Mouse (Mus musculus): ENCODE measurements around the gene Gm12394. TPM values are rescaled to one million over a fixed set of nuclear protein-coding genes. Genes with fewer than 3 reads are reported as not detected.
A peak's percentile ranks its signal among the peaks of the same experiment; 100 is the strongest.
"Not testable (repeated sequence)": the region's sequence is repeated elsewhere in the genome, so short reads cannot be mapped to it uniquely, and the experiment has no call there.

The Gm12394 gene
- 0.07 and 0.12 TPM in 2 replicates for polyA plus RNA-seq (2015; fragmentation: Nextera tagmentation; extraction: Ambion mirVana)

GRCm38 (mm10) chr4:42856671-42857070 is at the start of gene Gm12394:
TSS of gene Gm12394 (minus strand) at chr4:42856771.
- not testable (repeated sequence) for H3K27me3 ChIP-seq (ENCODE audit: control insufficient read depth, insufficient read depth, low read length); H3K4me1 ChIP-seq (replicated peaks; ENCODE audit: control insufficient read depth, insufficient read depth); H3K27ac ChIP-seq (replicated peaks); H3K4me2 ChIP-seq (replicated peaks; ENCODE audit: low read depth); ATAC-seq (ENCODE audit: low FRiP score, low TSS enrichment); H3K9ac ChIP-seq (ENCODE audit: low read length); H3K36me3 ChIP-seq (ENCODE audit: control insufficient read depth, insufficient read depth, low read length); H3K4me3 ChIP-seq (ENCODE audit: low read depth, low read length); DNase-seq (ENCODE audit: low spot score); H3K9me3 ChIP-seq (ENCODE audit: control insufficient read depth, low read length)
- WGBS: 77% methylated on average over 1 of the region's 1 CpGs

GRCm38 (mm10) chr4:42904966-42905365 is 48.4 kb upstream of the Gm12394 start:
- ATAC-seq (ENCODE audit: low FRiP score, low TSS enrichment) (no peak), DNase-seq (ENCODE audit: low spot score) (no peak)
- H3K4me3 ChIP-seq (ENCODE audit: low read depth, low read length): no peak overlapping the region
- H3K4me1 ChIP-seq (replicated peaks; ENCODE audit: control insufficient read depth, insufficient read depth): no peaks in the 10 kb centered on the region
- H3K27ac ChIP-seq (replicated peaks): no peak overlapping the region
- H3K36me3 ChIP-seq (ENCODE audit: control insufficient read depth, insufficient read depth, low read length): no peaks in the 10 kb centered on the region
- no peaks in the 10 kb centered on the region for H3K27me3 ChIP-seq (ENCODE audit: control insufficient read depth, insufficient read depth, low read length)
- H3K9me3 ChIP-seq (ENCODE audit: control insufficient read depth, low read length): no peaks in the 10 kb centered on the region
- TF ChIP-seq EP300 (optimal IDR thresholded peaks at IDR 0.05) (no peak), CTCF (IDR thresholded peaks at IDR 0.05; ENCODE audit: low read depth) (no peak)
- no peak overlapping the region for H3K9ac ChIP-seq (ENCODE audit: low read length)
- WGBS: 69% methylated on average over 6 of the region's 6 CpGs
- H3K4me2 ChIP-seq (replicated peaks; ENCODE audit: low read depth): no peak overlapping the region

DNA sequence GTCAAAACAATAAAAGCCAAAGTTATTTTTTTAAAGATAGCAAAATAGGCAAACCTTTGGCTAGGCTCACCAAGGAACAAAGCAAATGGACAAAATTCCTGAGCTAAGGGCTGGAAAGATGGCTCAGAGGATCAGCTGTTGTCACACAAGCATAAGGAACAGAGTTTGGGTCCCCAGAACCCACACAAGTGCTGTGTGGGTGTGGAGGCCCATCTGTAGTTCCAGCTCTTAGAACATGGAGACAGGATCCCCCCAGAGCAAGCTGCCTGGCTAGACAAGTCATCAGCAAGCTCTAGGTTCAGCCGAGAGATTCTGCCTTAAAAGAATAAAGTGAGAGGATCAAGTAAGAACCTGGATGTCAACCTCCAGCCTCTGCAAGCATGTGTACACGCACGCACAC is 48.0 kb upstream of the Gm12394 start:
- Histone ChIP-seq H3K4me1 (replicated peaks; ENCODE audit: control insufficient read depth, insufficient read depth) (no peaks in the 10 kb centered on the region), H3K4me3 (ENCODE audit: low read depth, low read length) (no peak overlapping the region), H3K9me3 (ENCODE audit: control insufficient read depth, low read length) (no peaks in the 10 kb centered on the region), H3K27ac (replicated peaks) (no peak overlapping the region), H3K36me3 (ENCODE audit: control insufficient read depth, insufficient read depth, low read length) (no peaks in the 10 kb centered on the region), H3K4me2 (replicated peaks; ENCODE audit: low read depth) (no peak overlapping the region), H3K27me3 (ENCODE audit: control insufficient read depth, insufficient read depth, low read length) (no peaks in the 10 kb centered on the region), H3K9ac (ENCODE audit: low read length) (no peak overlapping the region)
- ATAC-seq (ENCODE audit: low FRiP score, low TSS enrichment) (no peak), DNase-seq (ENCODE audit: low spot score) (no peak)
- 87% methylated on average over 3 of the region's 3 CpGs for WGBS
- no peak for TF ChIP-seq CTCF (IDR thresholded peaks at IDR 0.05; ENCODE audit: low read depth)
- TF ChIP-seq EP300 (optimal IDR thresholded peaks at IDR 0.05): no peak

DNA sequence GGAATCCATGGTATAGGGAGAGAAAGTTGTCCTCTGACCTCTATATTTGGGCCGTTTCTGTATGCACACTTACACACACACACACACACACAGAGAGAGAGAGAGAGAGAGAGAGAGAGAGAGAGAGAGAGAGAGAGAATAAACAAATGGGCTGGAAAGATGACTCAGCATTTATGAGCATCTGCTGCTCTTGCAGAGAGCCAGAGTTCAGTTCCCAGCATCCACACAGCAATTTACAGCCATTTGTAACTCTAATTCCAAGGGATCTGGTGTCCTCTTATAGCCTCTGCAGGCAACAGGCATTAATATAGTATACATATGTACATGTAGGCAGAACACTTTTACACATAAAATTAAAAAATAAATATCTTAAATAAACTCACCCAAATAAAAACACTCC is 47.4 kb upstream of the Gm12394 start:
- no peaks in the 10 kb centered on the region for H3K9me3 ChIP-seq (ENCODE audit: control insufficient read depth, low read length)
- DNase-seq (ENCODE audit: low spot score) (no peak), ATAC-seq (ENCODE audit: low FRiP score, low TSS enrichment) (no peak)
- no peak overlapping the region for H3K27ac ChIP-seq (replicated peaks)
- no peaks in the 10 kb centered on the region for H3K36me3 ChIP-seq (ENCODE audit: control insufficient read depth, insufficient read depth, low read length)
- WGBS: 26% methylated on average over 1 of the region's 1 CpGs
- no peaks in the 10 kb centered on the region for H3K4me1 ChIP-seq (replicated peaks; ENCODE audit: control insufficient read depth, insufficient read depth)
- H3K4me2 ChIP-seq (replicated peaks; ENCODE audit: low read depth): no peak overlapping the region
- TF ChIP-seq EP300 (optimal IDR thresholded peaks at IDR 0.05) (no peak), CTCF (IDR thresholded peaks at IDR 0.05; ENCODE audit: low read depth) (no peak)
- no peak overlapping the region for H3K9ac ChIP-seq (ENCODE audit: low read length)
- no peaks in the 10 kb centered on the region for H3K27me3 ChIP-seq (ENCODE audit: control insufficient read depth, insufficient read depth, low read length)
- no peak overlapping the region for H3K4me3 ChIP-seq (ENCODE audit: low read depth, low read length)

DNA sequence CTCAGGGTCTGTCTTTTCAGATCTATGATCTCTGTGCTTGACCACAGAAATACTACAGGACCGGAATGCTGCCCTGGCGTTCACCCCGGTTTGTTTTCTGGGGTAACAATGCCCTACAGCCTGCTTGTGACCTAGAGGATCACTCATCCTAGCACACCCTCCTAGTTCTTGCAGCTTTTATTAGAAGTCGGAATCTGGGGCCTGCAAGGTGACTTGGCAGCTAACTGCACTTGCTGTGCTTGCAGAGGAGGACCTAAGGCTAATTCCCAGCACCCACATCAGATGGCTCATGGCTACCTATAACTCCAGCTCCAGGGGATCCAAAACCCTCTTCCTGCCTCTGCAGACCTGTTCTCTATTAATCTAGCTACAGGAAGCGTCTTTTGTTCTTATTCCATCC is 46.2 kb upstream of the Gm12394 start:
- H3K4me3 ChIP-seq (ENCODE audit: low read depth, low read length): no peak overlapping the region
- TF ChIP-seq EP300 (optimal IDR thresholded peaks at IDR 0.05) (no peak), CTCF (IDR thresholded peaks at IDR 0.05; ENCODE audit: low read depth) (no peak)
- no peaks in the 10 kb centered on the region for H3K9me3 ChIP-seq (ENCODE audit: control insufficient read depth, low read length)
- H3K27ac ChIP-seq (replicated peaks): no peak overlapping the region
- H3K27me3 ChIP-seq (ENCODE audit: control insufficient read depth, insufficient read depth, low read length): no peaks in the 10 kb centered on the region
- DNase-seq (ENCODE audit: low spot score): no peak
- no peaks in the 10 kb centered on the region for H3K36me3 ChIP-seq (ENCODE audit: control insufficient read depth, insufficient read depth, low read length)
- no peaks in the 10 kb centered on the region for H3K4me1 ChIP-seq (replicated peaks; ENCODE audit: control insufficient read depth, insufficient read depth)
- no peak overlapping the region for H3K4me2 ChIP-seq (replicated peaks; ENCODE audit: low read depth)
- WGBS: 86% methylated on average over 5 of the region's 5 CpGs
- H3K9ac ChIP-seq (ENCODE audit: low read length): no peak overlapping the region
- ATAC-seq (ENCODE audit: low FRiP score, low TSS enrichment): no peak

- WGBS: 42% methylated on average over 9 of the region's 9 CpGs
- DNase-seq (ENCODE audit: low spot score) (peak; percentile 23), ATAC-seq (ENCODE audit: low FRiP score, low TSS enrichment) (no peak)
These were observed 45.6 kb upstream of the Gm12394 start for GRCm38 (mm10) chr4:42902174-42902573.

More at GRCm38 (mm10) chr4:42902174-42902573, 45.6 kb upstream of the Gm12394 start:
- TF ChIP-seq EP300 (optimal IDR thresholded peaks at IDR 0.05) (no peak), CTCF (IDR thresholded peaks at IDR 0.05; ENCODE audit: low read depth) (peak; percentile 63)
- H3K4me1 ChIP-seq (replicated peaks; ENCODE audit: control insufficient read depth, insufficient read depth): no peaks in the 10 kb centered on the region
- no peak overlapping the region for H3K4me3 ChIP-seq (ENCODE audit: low read depth, low read length)
- H3K27ac ChIP-seq (replicated peaks): no peak overlapping the region
- H3K9ac ChIP-seq (ENCODE audit: low read length): no peak overlapping the region
- H3K4me2 ChIP-seq (replicated peaks; ENCODE audit: low read depth): no peak overlapping the region
- no peaks in the 10 kb centered on the region for H3K27me3 ChIP-seq (ENCODE audit: control insufficient read depth, insufficient read depth, low read length)
- H3K9me3 ChIP-seq (ENCODE audit: control insufficient read depth, low read length): no peaks in the 10 kb centered on the region
- no peaks in the 10 kb centered on the region for H3K36me3 ChIP-seq (ENCODE audit: control insufficient read depth, insufficient read depth, low read length)

Measured in stomach, postnatal 0 days (tissue).